Comparison of ENCODE assay signal across 8 mouse cellular contexts in the genomic region with DNA sequence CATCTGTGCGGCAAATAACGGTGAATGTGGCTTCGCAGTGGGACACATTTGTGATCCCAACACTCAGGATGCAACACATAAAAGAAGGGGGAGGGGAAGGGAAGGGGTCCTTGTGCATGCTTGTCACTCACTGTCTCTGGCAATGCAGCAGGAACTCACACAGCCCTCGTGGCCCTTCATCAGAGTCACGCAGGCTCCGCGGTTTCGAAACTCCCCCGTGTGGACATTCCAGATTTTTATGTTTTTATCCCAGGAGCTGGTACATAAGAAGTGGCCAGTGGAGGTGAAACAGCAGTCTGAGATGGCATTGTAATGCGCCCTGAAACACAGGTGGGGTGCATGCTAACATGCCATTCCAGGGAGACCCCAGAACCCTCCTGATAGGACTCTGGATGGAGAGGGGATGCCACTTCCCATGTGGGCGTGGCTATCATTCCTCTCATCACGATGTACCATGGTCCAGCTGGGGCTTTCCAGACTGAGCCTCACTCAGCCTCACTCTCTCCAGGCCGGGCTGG. TPM values are rescaled to one million over a fixed set of nuclear protein-coding genes. Genes with fewer than 3 reads are reported as not detected.
DNase-seq lines count a peak whose midpoint lies in the region; TF ChIP-seq lines count a peak whose summit lies in the region.

No protein-coding gene starts in this region.

- peak; percentile 56 for TF ChIP-seq CTCF in left cerebral cortex, adult 2 months (IDR thresholded peaks at IDR 0.05)

- H3K36me3 ChIP-seq in heart, embryonic 10.5 days = no peaks in the 10 kb centered on the region

- intact Hi-C loops in left cerebral cortex, adult 2 months (cut with DNase I) = no loop called here

- WGBS in heart, embryonic 10.5 days = 11% methylated on average over 13 of the region's 13 CpGs

- no peaks in the 10 kb centered on the region for H3K9me3 ChIP-seq in heart, embryonic 10.5 days

- H3K4me1 ChIP-seq in heart, embryonic 10.5 days = peaks cover 6% of the 10 kb centered on the region; the same call in 1 of the 2 replicates

- no peaks in the 10 kb centered on the region for H3K27me3 ChIP-seq in heart, embryonic 10.5 days (ENCODE audit: insufficient read depth, poor library complexity, severe bottlenecking)

- H3K27ac ChIP-seq in left cerebral cortex, adult 2 months = no peak overlapping the region
- H3K27ac ChIP-seq in heart, embryonic 10.5 days = no peak overlapping the region

- peak in 1 of 2 experiments; percentile 39 for DNase-seq in left cerebral cortex, adult 2 months (ENCODE audit: extremely low spot score in 1 of 2, low spot score in 2 of 2)
- DNase-seq in left cerebral cortex, adult 8-10 months (ENCODE audit: low spot score in 2 of 2) = no peak
- peak; percentile 36 to 46 for DNase-seq in cerebellum, postnatal 36 days
- no peak for DNase-seq in heart, embryonic 10.5 days (ENCODE audit: low spot score)
- DNase-seq in kidney, adult 9 months = peak; percentile 64
- peak; percentile 12 to 13 for DNase-seq in lung, adult 18-20 months
- DNase-seq in retina, embryonic 14.5 days (ENCODE audit: low spot score) = peak; percentile 71
- DNase-seq in ovary, postnatal 10 days (ENCODE audit: low spot score) = no peak

- peak overlapping the region; percentile 21; the same call in 1 of the 2 replicates for H3K4me3 ChIP-seq in left cerebral cortex, adult 2 months
- peak overlapping the region; percentile 43 for H3K4me3 ChIP-seq in heart, embryonic 10.5 days

RNA-seq across cellular contexts. Expression of a gene that starts 36.8 kb away (rescaled TPM):
- total RNA-seq in left cerebral cortex, adult 2 months (2021) = 10 to 100 TPM; 80.8 to 86.8 TPM
- 10 to 100 TPM; 74.3 to 86.0 (median 77.5) TPM for total RNA-seq in left cerebral cortex, adult 8-10 months (2022)
- polyA plus RNA-seq in heart, embryonic 10.5 days (2016; fragmentation: Nextera tagmentation; extraction: Ambion mirVana) = 1.5 and 4.2 TPM in 2 replicates

Comparison
In these comparisons a context has a peak if more than half of its experiments do, and no peak if none do; other contexts are left out.
1. DNase-seq: peak in cerebellum, postnatal 36 days (2 of 2), kidney, adult 9 months (single experiment), lung, adult 18-20 months (2 of 2) and retina, embryonic 14.5 days (single experiment); none in left cerebral cortex, adult 8-10 months (0 of 2), heart, embryonic 10.5 days (single experiment) and ovary, postnatal 10 days (single experiment).